Mouse (Mus musculus) CH12.LX (cell line): ENCODE measurements around the gene Gars. TPM values are rescaled to one million over a fixed set of nuclear protein-coding genes. Genes with fewer than 3 reads are reported as not detected.

Experiments used
- DNase-seq: peaks from one replicate; pipeline ENCODE4 v3.0.0-alpha.2; 2013; ENCODE audit errors: extremely low read depth
- H3K27ac ChIP-seq: 2 replicates; pipeline ENCODE4 v1.5.1; 2012; ENCODE audit warnings: low read depth, mild to moderate bottlenecking, control low read depth, moderate library complexity; ENCODE audit not compliant: insufficient read depth
- H3K27me3 ChIP-seq: replicated peaks from 2 replicates; pipeline ENCODE3; 2012; ENCODE audit warnings: inconsistent platforms
- H3K36me3 ChIP-seq, 2 experiments: replicated peaks in 1 of 2; 2 replicates each; pipeline versions ENCODE3 to v1.6.1; 2012; ENCODE audit warnings: inconsistent platforms in 1 of 2, low read length in 1 of 2, mild to moderate bottlenecking in 1 of 2, mixed read lengths in 1 of 2, moderate library complexity in 1 of 2; ENCODE audit not compliant: control insufficient read depth in 1 of 2, insufficient read depth in 1 of 2
- H3K4me1 ChIP-seq, 2 experiments: 2 replicates each; pipeline ENCODE4 v1.6.1; 2012; ENCODE audit warnings: inconsistent platforms in 1 of 2, moderate library complexity in 1 of 2; ENCODE audit not compliant: insufficient read depth in 2 of 2, control insufficient read depth in 1 of 2
- H3K4me2 ChIP-seq: 2 replicates; pipeline ENCODE4 v1.6.1; 2012; ENCODE audit warnings: low read depth, mild to moderate bottlenecking, control low read depth; ENCODE audit not compliant: poor library complexity, insufficient read depth, severe bottlenecking
- H3K4me3 ChIP-seq, 3 experiments: fragments of 150-350 bp in 1 of 3; sonication (generic) in 1 of 3; replicated peaks in 1 of 3; 2 replicates each; pipeline versions ENCODE3 to v1.5.1; 2011 to 2012; ENCODE audit warnings: low read depth in 2 of 3, low read length in 2 of 3, mild to moderate bottlenecking in 2 of 3, moderate library complexity in 2 of 3, control low read depth in 1 of 3, improper control_type of control experiment in 1 of 3, inconsistent platforms in 1 of 3, mixed read lengths in 1 of 3; ENCODE audit not compliant: poor library complexity in 1 of 3
- H3K79me2 ChIP-seq: replicated peaks from 2 replicates; pipeline ENCODE4 v1.6.1; 2012; ENCODE audit warnings: mild to moderate bottlenecking, moderate library complexity; ENCODE audit not compliant: control insufficient read depth, poor library complexity, insufficient read depth, severe bottlenecking; ENCODE audit errors: extremely low read depth
- H3K9ac ChIP-seq: 2 replicates; pipeline ENCODE4 v1.6.1; 2012; ENCODE audit warnings: low read depth, mild to moderate bottlenecking, control low read depth, moderate library complexity; ENCODE audit not compliant: insufficient read depth
- H3K9me3 ChIP-seq: replicated peaks from 2 replicates; pipeline ENCODE3; 2012; ENCODE audit warnings: low read length, inconsistent platforms, mixed read lengths
- BHLHE40 ChIP-seq: IDR thresholded peaks from 2 replicates; pipeline ENCODE4 v1.6.1; 2011; ENCODE audit warnings: mild to moderate bottlenecking, low read depth, low read length, improper control_type of control experiment
- E2F4 ChIP-seq: IDR thresholded peaks from 2 replicates; pipeline ENCODE4 v1.6.1; 2011; ENCODE audit warnings: low read depth, low read length, improper control_type of control experiment; ENCODE audit not compliant: insufficient replicate concordance
- ELF1 ChIP-seq: IDR thresholded peaks from 2 replicates; pipeline ENCODE4 v1.6.1; 2014; ENCODE audit warnings: low read depth, mild to moderate bottlenecking, inconsistent platforms, low read length, improper control_type of control experiment
- EP300 ChIP-seq: IDR thresholded peaks from 2 replicates; pipeline ENCODE4 v1.6.1; 2011; ENCODE audit warnings: low read length, improper control_type of control experiment
- ETS1 ChIP-seq: conservative IDR thresholded peaks from 2 replicates; pipeline ENCODE4 v1.6.1; 2012; ENCODE audit warnings: low read depth, mild to moderate bottlenecking, inconsistent platforms, low read length, improper control_type of control experiment, moderate library complexity
- GABPA ChIP-seq: IDR thresholded peaks from 2 replicates; pipeline ENCODE4 v1.6.1; 2012; ENCODE audit warnings: low read depth, low read length, improper control_type of control experiment, inconsistent platforms; ENCODE audit not compliant: insufficient replicate concordance
- HCFC1 ChIP-seq: IDR thresholded peaks from 2 replicates; pipeline ENCODE4 v1.6.1; 2012; ENCODE audit warnings: low read depth, mild to moderate bottlenecking, inconsistent platforms, low read length, improper control_type of control experiment
- JUN ChIP-seq: IDR thresholded peaks from 2 replicates; pipeline ENCODE4 v1.6.1; 2011; ENCODE audit warnings: low read depth, mild to moderate bottlenecking, low read length, improper control_type of control experiment, moderate library complexity; ENCODE audit not compliant: insufficient read depth
- KAT2A ChIP-seq: IDR thresholded peaks from 2 replicates; pipeline ENCODE4 v1.6.1; 2012; ENCODE audit warnings: low read length, improper control_type of control experiment, inconsistent platforms; ENCODE audit not compliant: insufficient replicate concordance
- MAX ChIP-seq: IDR thresholded peaks from 2 replicates; pipeline ENCODE4 v1.6.1; 2011; ENCODE audit warnings: low read length, improper control_type of control experiment
- MAZ ChIP-seq: IDR thresholded peaks from 2 replicates; pipeline ENCODE4 v1.6.1; 2012; ENCODE audit warnings: low read depth, mild to moderate bottlenecking, inconsistent platforms, low read length, improper control_type of control experiment, moderate library complexity
- MEF2A ChIP-seq: IDR thresholded peaks from 2 replicates; pipeline ENCODE4 v1.6.1; 2014; ENCODE audit warnings: low read depth, mild to moderate bottlenecking, inconsistent platforms, low read length, improper control_type of control experiment, borderline replicate concordance
- MXI1 ChIP-seq: IDR thresholded peaks from 2 replicates; pipeline ENCODE4 v1.6.1; 2011; ENCODE audit warnings: mild to moderate bottlenecking, low read depth, low read length, improper control_type of control experiment
- NELFE ChIP-seq: IDR thresholded peaks from 2 replicates; pipeline ENCODE4 v1.6.1; 2011; ENCODE audit warnings: low read depth, low read length, improper control_type of control experiment
- NRF1 ChIP-seq: IDR thresholded peaks from 2 replicates; pipeline ENCODE4 v1.6.1; 2014; ENCODE audit warnings: low read depth, mild to moderate bottlenecking, inconsistent platforms, low read length, improper control_type of control experiment, moderate library complexity
- PAX5 ChIP-seq: IDR thresholded peaks from 2 replicates; pipeline ENCODE4 v1.6.1; 2012; ENCODE audit warnings: low read length, inconsistent platforms, mixed read lengths
- RCOR1 ChIP-seq: conservative IDR thresholded peaks from 2 replicates; pipeline ENCODE4 v1.6.1; 2012; ENCODE audit warnings: low read depth, mild to moderate bottlenecking, inconsistent platforms, low read length, improper control_type of control experiment
- SIN3A ChIP-seq: IDR thresholded peaks from 2 replicates; pipeline ENCODE4 v1.6.1; 2012; ENCODE audit warnings: low read length, improper control_type of control experiment, inconsistent platforms
- SMC3 ChIP-seq: IDR thresholded peaks from 2 replicates; pipeline ENCODE4 v1.6.1; 2011; ENCODE audit warnings: low read depth, low read length, improper control_type of control experiment
- TBP ChIP-seq: conservative IDR thresholded peaks from 2 replicates; pipeline ENCODE4 v1.6.1; 2011; ENCODE audit warnings: low read depth, low read length, improper control_type of control experiment
- TCF12 ChIP-seq: IDR thresholded peaks from 2 replicates; pipeline ENCODE4 v1.6.1; 2014; ENCODE audit warnings: low read depth, mild to moderate bottlenecking, inconsistent platforms, low read length, improper control_type of control experiment
- UBTF ChIP-seq: IDR thresholded peaks from 2 replicates; pipeline ENCODE4 v1.6.1; 2012; ENCODE audit warnings: low read depth, mild to moderate bottlenecking, inconsistent platforms, low read length, improper control_type of control experiment, moderate library complexity
- USF1 ChIP-seq: IDR thresholded peaks from 2 replicates; pipeline ENCODE4 v1.6.1; 2014; ENCODE audit warnings: low read depth, mild to moderate bottlenecking, inconsistent platforms, low read length, improper control_type of control experiment
- USF2 ChIP-seq: conservative IDR thresholded peaks from 2 replicates; pipeline ENCODE4 v1.6.1; 2011; ENCODE audit warnings: low read depth, low read length, improper control_type of control experiment
- ZC3H11A ChIP-seq: IDR thresholded peaks from 2 replicates; pipeline ENCODE4 v1.6.1; 2012; ENCODE audit warnings: low read depth, mild to moderate bottlenecking, inconsistent platforms, low read length, improper control_type of control experiment
- ZKSCAN1 ChIP-seq: IDR thresholded peaks from 2 replicates; pipeline ENCODE4 v1.6.1; 2012; ENCODE audit warnings: low read depth, inconsistent platforms, low read length, improper control_type of control experiment, borderline replicate concordance
- ZMIZ1 ChIP-seq: IDR thresholded peaks from 2 replicates; pipeline ENCODE4 v1.6.1; 2012; ENCODE audit warnings: low read depth, mild to moderate bottlenecking, inconsistent platforms, low read length, improper control_type of control experiment
- dilution Hi-C: fragments of 300-500 bp; cut with MboI; formaldehyde crosslinking; loops from 2 replicates; pipeline ENCODE4 v1.14.3; 2020; ENCODE audit warnings: low sequenced_read_pairs; ENCODE audit not compliant: extremely low pct_unique_long_range_greater_than_20kb, extremely low pct_ligation_motif_present
- in situ Hi-C: fragments of 300-500 bp; cut with MboI; formaldehyde crosslinking; loops from 3 replicates; pipeline ENCODE4 v1.14.3; 2019; ENCODE audit warnings: low sequenced_read_pairs, low pct_ligation_motif_present, low pct_unique_long_range_greater_than_20kb, mixed read lengths
- polyA plus RNA-seq: library from polyadenylated mRNA; unstranded; fragments of >175 nt; gene quantifications from 2 replicates; pipeline ENCODE4 v1.2.1, GENCODE M21; 2012; ENCODE audit warnings: low read depth; ENCODE audit not compliant: insufficient read length
- total RNA-seq, 2 experiments: library from RNA; depleted of rRNA; stranded (reverse); fragments of 300-350 nt in 1 of 2; fragments of >200 nt in 1 of 2; gene quantifications; 2 replicates each; pipeline ENCODE4 v1.2.3; 2012 to 2014

Gars gene
- total and polyA plus RNA-seq, 3 experiments = 329 to 457 (median 341) TPM

DNA sequence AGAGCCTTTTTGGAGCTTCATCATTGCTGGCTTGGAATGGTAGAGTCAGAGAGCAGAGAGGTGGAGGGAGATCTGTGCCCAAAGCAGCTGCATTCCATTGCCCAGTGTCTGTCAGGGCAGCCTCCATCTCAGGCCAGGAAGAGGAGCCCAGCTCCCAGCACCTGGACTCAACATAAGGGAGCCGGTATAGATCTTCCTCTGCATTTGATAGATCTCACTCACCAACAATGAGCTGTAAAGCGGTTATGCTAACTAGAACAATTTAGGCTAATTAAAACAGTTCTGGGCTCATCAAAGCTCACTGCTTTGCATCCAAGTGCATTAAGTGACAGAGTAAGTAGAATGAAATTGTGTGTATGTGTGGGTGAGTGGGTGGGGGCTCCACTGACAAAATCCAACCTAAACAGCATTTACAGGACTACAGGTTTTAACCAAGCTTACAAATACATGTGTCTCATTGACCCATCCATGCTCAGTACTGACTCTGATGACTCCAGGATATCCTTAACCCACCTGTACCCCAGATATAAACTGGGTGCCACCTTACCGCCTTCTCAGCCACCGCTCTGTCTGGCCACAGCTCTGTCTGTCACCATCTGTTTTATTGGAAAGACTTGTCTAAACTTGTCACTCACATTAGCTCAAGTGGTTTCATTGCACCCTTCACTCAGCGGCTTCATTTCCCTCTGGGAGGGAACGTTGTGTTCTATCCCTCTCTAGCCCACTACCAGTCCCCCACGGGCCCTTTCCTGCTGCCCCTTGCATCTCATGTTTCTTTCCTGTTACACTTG is 44.6 kb downstream of the Gars start:
- no peaks in the 10 kb centered on the region for H3K9me3 ChIP-seq
- no peak overlapping the region for H3K9ac ChIP-seq
- H3K27me3 ChIP-seq = no peaks in the 10 kb centered on the region
- no peak for DNase-seq
- peaks cover 36 to 46% of the 10 kb centered on the region in 2 experiments for H3K36me3 ChIP-seq
- no peak for TF ChIP-seq NELFE
- TF ChIP-seq ZMIZ1 = no peak
- no peak for TF ChIP-seq ELF1
- no peak for TF ChIP-seq UBTF
- TF ChIP-seq RCOR1 = no peak
- TF ChIP-seq USF2 = no peak
- no peak for TF ChIP-seq TCF12
- TF ChIP-seq JUN = no peak
- no peak for TF ChIP-seq GABPA
- TF ChIP-seq NRF1 = no peak
- TF ChIP-seq TBP = no peak
- no peak for TF ChIP-seq MAX
- TF ChIP-seq MAZ = no peak
- TF ChIP-seq MEF2A = no peak
- no peak for TF ChIP-seq PAX5
- TF ChIP-seq SMC3 = no peak
- no peak for TF ChIP-seq ZKSCAN1
- no peak for TF ChIP-seq USF1
- no peak for TF ChIP-seq SIN3A
- TF ChIP-seq MXI1 = no peak
- dilution Hi-C loops (no loop called here), in situ Hi-C loops (no loop called here)
- H3K27ac ChIP-seq = no peak overlapping the region
- H3K4me1 ChIP-seq = peaks cover 6 to 34% of the 10 kb centered on the region in 2 experiments; a peak in 3 of 4 replicates
- no peaks in the 10 kb centered on the region for H3K79me2 ChIP-seq
- no peak overlapping the region for H3K4me2 ChIP-seq
- H3K4me3 ChIP-seq = no peak overlapping the region

GRCm38 (mm10) chr6:55087355-55087754 is 49.5 kb downstream of the Gars start:
- Histone ChIP-seq H3K9me3 (no peaks in the 10 kb centered on the region), H3K27me3 (peaks cover 1% of the 10 kb centered on the region), H3K4me1 (peaks cover 6 to 27% of the 10 kb centered on the region in 2 experiments; a peak in 3 of 4 replicates), H3K27ac (no peak overlapping the region), H3K4me3 (no peak overlapping the region), H3K79me2 (no peaks in the 10 kb centered on the region), H3K36me3 (no peaks in the 10 kb centered on the region)
- dilution Hi-C loops = no loop called here
- in situ Hi-C loops = no loop called here
- TF ChIP-seq RCOR1 (no peak), TBP (no peak), ETS1 (no peak), ELF1 (no peak), SIN3A (no peak), PAX5 (no peak), ZC3H11A (no peak), UBTF (no peak), HCFC1 (no peak), KAT2A (no peak), EP300 (no peak), USF2 (no peak), MAZ (no peak), TCF12 (no peak), BHLHE40 (no peak), E2F4 (no peak)
- TF ChIP-seq, all 38 proteins: peak for 0
- no peak for DNase-seq
- H3K9ac ChIP-seq = no peak overlapping the region
- H3K4me2 ChIP-seq = no peak overlapping the region
